Mouse (Mus musculus): ENCODE data around the gene Tsga10ip. TPM values are rescaled to one million over a fixed set of nuclear protein-coding genes. Genes with fewer than 3 reads are reported as not detected.
"Not testable (repeated sequence)": the region's sequence is repeated elsewhere in the genome, so short reads cannot be mapped to it uniquely, and the experiment has no call there.

Gene Tsga10ip
- polyA plus RNA-seq, 1 experiment from 2014 or later = 1.8 TPM

- H3K36me3 ChIP-seq = peaks cover 74% of the 10 kb centered on the region
- peaks cover 19% of the 10 kb centered on the region for H3K4me1 ChIP-seq
- no peaks in the 10 kb centered on the region for H3K9me3 ChIP-seq
- H3K27ac ChIP-seq = no peak overlapping the region
- WGBS = 90% methylated on average over 7 of the region's 7 CpGs
- DNase-seq (ENCODE audit: low spot score) = no peak
- H3K27me3 ChIP-seq (ENCODE audit: insufficient read depth, poor library complexity, severe bottlenecking) = no peaks in the 10 kb centered on the region
- H3K4me3 ChIP-seq = no peak overlapping the region
Observed at GRCm38 (mm10) chr19:5372724-5373123, 29.6 kb downstream of the Tsga10ip start.

- no peak overlapping the region for H3K27ac ChIP-seq
Observed at GRCm38 (mm10) chr19:5370932-5371331, 31.4 kb downstream of the Tsga10ip start.

GRCm38 (mm10) chr19:5367455-5367854, 34.9 kb downstream of the Tsga10ip start:
- Histone ChIP-seq H3K4me3 (peak overlapping the region; percentile 75), H3K4me1 (peaks cover 23% of the 10 kb centered on the region), H3K27me3 (ENCODE audit: insufficient read depth, poor library complexity, severe bottlenecking) (no peaks in the 10 kb centered on the region), H3K36me3 (peaks cover 68% of the 10 kb centered on the region), H3K27ac (peak overlapping the region; percentile 99), H3K9me3 (no peaks in the 10 kb centered on the region)
- DNase-seq (ENCODE audit: low spot score) = no peak
- WGBS = 10% methylated on average over 11 of the region's 11 CpGs

More at GRCm38 (mm10) chr19:5370932-5371331, 31.4 kb downstream of the Tsga10ip start:
- 86% methylated on average over 3 of the region's 3 CpGs for WGBS
- Histone ChIP-seq H3K9me3 (no peaks in the 10 kb centered on the region), H3K36me3 (peaks cover 68% of the 10 kb centered on the region), H3K4me1 (peaks cover 26% of the 10 kb centered on the region), H3K4me3 (no peak overlapping the region), H3K27me3 (ENCODE audit: insufficient read depth, poor library complexity, severe bottlenecking) (no peaks in the 10 kb centered on the region)
- DNase-seq (ENCODE audit: low spot score) = no peak

- Histone ChIP-seq H3K27me3 (ENCODE audit: insufficient read depth, poor library complexity, severe bottlenecking) (no peaks in the 10 kb centered on the region), H3K9me3 (no peaks in the 10 kb centered on the region), H3K27ac (peak within 1 kb of the TSS; percentile 99), H3K36me3 (peaks cover 64% of the 10 kb centered on the region), H3K4me1 (peaks cover 23% of the 10 kb centered on the region), H3K4me3 (peak within 1 kb of the TSS; percentile 75)
- no peak for DNase-seq (ENCODE audit: low spot score)
- WGBS = 0% methylated on average over 33 of the region's 33 CpGs
Observed at GRCm38 (mm10) chr19:5367053-5367359, 35.3 kb downstream of the Tsga10ip start, which contains the start of gene Banf1. TSS of gene Banf1 (minus strand) at chr19:5367168.

GRCm38 (mm10) chr19:5366175-5367052, 35.9 kb downstream of the Tsga10ip start, which contains the start of gene Eif1ad:
TSS of gene Eif1ad (plus strand) at chr19:5366741.
- no peaks in the 10 kb centered on the region for H3K27me3 ChIP-seq (ENCODE audit: insufficient read depth, poor library complexity, severe bottlenecking)
- H3K36me3 ChIP-seq = peaks cover 58% of the 10 kb centered on the region
- under 1% methylated on average over 81 of the region's 92 CpGs for WGBS
- DNase-seq (ENCODE audit: low spot score) = peak; percentile 98
- H3K9me3 ChIP-seq = no peaks in the 10 kb centered on the region
- peak within 1 kb of the TSS; percentile 75 for H3K4me3 ChIP-seq
- H3K4me1 ChIP-seq = peaks cover 23% of the 10 kb centered on the region
- H3K27ac ChIP-seq = peak within 1 kb of the TSS; percentile 99

GRCm38 (mm10) chr19:5365751-5366150, 36.6 kb downstream of the Tsga10ip start:
- peaks cover 23% of the 10 kb centered on the region for H3K4me1 ChIP-seq
- 24% methylated on average over 11 of the region's 11 CpGs for WGBS
- peaks cover 53% of the 10 kb centered on the region for H3K36me3 ChIP-seq
- peak overlapping the region; percentile 75 for H3K4me3 ChIP-seq
- peak overlapping the region; percentile 99 for H3K27ac ChIP-seq
- DNase-seq (ENCODE audit: low spot score) = no peak
- H3K9me3 ChIP-seq = no peaks in the 10 kb centered on the region
- no peaks in the 10 kb centered on the region for H3K27me3 ChIP-seq (ENCODE audit: insufficient read depth, poor library complexity, severe bottlenecking)

- H3K36me3 ChIP-seq = peaks cover 36% of the 10 kb centered on the region
- H3K4me1 ChIP-seq = peaks cover 23% of the 10 kb centered on the region
- no peak overlapping the region for H3K4me3 ChIP-seq
- no peaks in the 10 kb centered on the region for H3K27me3 ChIP-seq (ENCODE audit: insufficient read depth, poor library complexity, severe bottlenecking)
- no peaks in the 10 kb centered on the region for H3K9me3 ChIP-seq
- WGBS = 94% methylated on average over 2 of the region's 2 CpGs
- DNase-seq (ENCODE audit: low spot score) = no peak
- no peak overlapping the region for H3K27ac ChIP-seq
Observed at GRCm38 (mm10) chr19:5364124-5364523, 38.2 kb downstream of the Tsga10ip start.

- DNase-seq (ENCODE audit: low spot score) = no peak
- Histone ChIP-seq H3K4me3 (no peak overlapping the region), H3K36me3 (peaks cover 23% of the 10 kb centered on the region), H3K4me1 (peaks cover 12% of the 10 kb centered on the region), H3K9me3 (no peaks in the 10 kb centered on the region), H3K27me3 (ENCODE audit: insufficient read depth, poor library complexity, severe bottlenecking) (no peaks in the 10 kb centered on the region), H3K27ac (no peak overlapping the region)
- WGBS = 76% methylated on average over 2 of the region's 2 CpGs
Observed at GRCm38 (mm10) chr19:5362186-5362585, 40.1 kb downstream of the Tsga10ip start.

- Histone ChIP-seq H3K4me3 (no peak overlapping the region), H3K4me1 (no peaks in the 10 kb centered on the region), H3K36me3 (no peaks in the 10 kb centered on the region), H3K9me3 (no peaks in the 10 kb centered on the region), H3K27me3 (ENCODE audit: insufficient read depth, poor library complexity, severe bottlenecking) (no peaks in the 10 kb centered on the region), H3K27ac (no peak overlapping the region)
- DNase-seq (ENCODE audit: low spot score) = no peak
- no CpG with 5 or more reads among the region's 1 CpGs for WGBS
Observed at GRCm38 (mm10) chr19:5356080-5356479, 46.2 kb downstream of the Tsga10ip start.

GRCm38 (mm10) chr19:5353609-5354008, 48.7 kb downstream of the Tsga10ip start:
- H3K36me3 ChIP-seq = no peaks in the 10 kb centered on the region
- WGBS = 72% methylated on average over 2 of the region's 2 CpGs
- H3K4me3 ChIP-seq = no peak overlapping the region
- DNase-seq (ENCODE audit: low spot score) = no peak
- H3K27me3 ChIP-seq (ENCODE audit: insufficient read depth, poor library complexity, severe bottlenecking) = peaks cover 10% of the 10 kb centered on the region; the same call in 1 of the 2 replicates
- H3K27ac ChIP-seq = no peak overlapping the region
- H3K4me1 ChIP-seq = peaks cover 6% of the 10 kb centered on the region
- H3K9me3 ChIP-seq = no peaks in the 10 kb centered on the region

- not testable (repeated sequence) for H3K9me3 ChIP-seq; H3K36me3 ChIP-seq; H3K4me1 ChIP-seq; DNase-seq (ENCODE audit: low spot score)
- Histone ChIP-seq H3K27ac (peak within 1 kb of the TSS; percentile 26; the same call in 1 of the 2 replicates), H3K27me3 (ENCODE audit: insufficient read depth, poor library complexity, severe bottlenecking) (peaks cover 16% of the 10 kb centered on the region; the same call in 1 of the 2 replicates), H3K4me3 (peak within 1 kb of the TSS; percentile 58)
- 62% methylated on average over 6 of the region's 6 CpGs for WGBS
Observed at GRCm38 (mm10) chr19:5349502-5349873, 52.8 kb downstream of the Tsga10ip start, which contains the start of gene Cst6. TSS of gene Cst6 (minus strand) at chr19:5349574.

- WGBS = 6% methylated on average over 34 of the region's 34 CpGs
- H3K4me3 ChIP-seq = peak overlapping the region; percentile 58
- H3K36me3 ChIP-seq = no peaks in the 10 kb centered on the region
- peaks cover 9% of the 10 kb centered on the region for H3K4me1 ChIP-seq
- DNase-seq (ENCODE audit: low spot score) = no peak
- peak overlapping the region; percentile 26; the same call in 1 of the 2 replicates for H3K27ac ChIP-seq
- H3K9me3 ChIP-seq = no peaks in the 10 kb centered on the region
- H3K27me3 ChIP-seq (ENCODE audit: insufficient read depth, poor library complexity, severe bottlenecking) = peaks cover 16% of the 10 kb centered on the region; the same call in 1 of the 2 replicates
Observed at GRCm38 (mm10) chr19:5348526-5349501, 53.5 kb downstream of the Tsga10ip start.
